Mouse (Mus musculus) C2C12 (cell line): ENCODE measurements around the gene Creb3l4. TPM values are rescaled to one million over a fixed set of nuclear protein-coding genes. Genes with fewer than 3 reads are reported as not detected.
"Not testable (repeated sequence)": the region's sequence is repeated elsewhere in the genome, so short reads cannot be mapped to it uniquely, and the experiment has no call there.

Experiments used
- H3K27me3 ChIP-seq: one replicate; pipeline ENCODE4 v1.6.1; 2011; ENCODE audit not compliant: control insufficient read depth, insufficient read depth, insufficient read length
- H3K36me3 ChIP-seq: one replicate; pipeline ENCODE4 v1.6.1; 2011; ENCODE audit not compliant: control insufficient read depth, insufficient read depth
- H3K4me3 ChIP-seq: one replicate; pipeline ENCODE4 v1.5.1; 2011; ENCODE audit warnings: mild to moderate bottlenecking, control low read depth; ENCODE audit not compliant: poor library complexity, insufficient read depth, severe bottlenecking
- H3K79me2 ChIP-seq: one replicate; pipeline ENCODE4 v1.6.1; 2011; ENCODE audit not compliant: control insufficient read depth, insufficient read depth
- H3K79me3 ChIP-seq: one replicate; pipeline ENCODE4 v1.6.1; 2011; ENCODE audit warnings: low read depth, control low read depth
- H3ac ChIP-seq: one replicate; pipeline ENCODE3; 2011; ENCODE audit warnings: low read depth; ENCODE audit not compliant: control insufficient read depth, insufficient read length
- CEBPB ChIP-seq: IDR thresholded peaks from one replicate; pipeline ENCODE4 v1.6.1; 2011; ENCODE audit warnings: low read depth, mild to moderate bottlenecking, control low read depth, moderate library complexity
- CTCF ChIP-seq: IDR thresholded peaks from one replicate; pipeline ENCODE4 v1.5.1; 2011; ENCODE audit not compliant: control insufficient read depth, insufficient read depth, insufficient read length
- FOSL1 ChIP-seq: IDR thresholded peaks from one replicate; pipeline ENCODE4 v1.8.0; 2011; ENCODE audit warnings: mild to moderate bottlenecking, low read length; ENCODE audit not compliant: poor library complexity, insufficient read depth, severe bottlenecking
- MAX ChIP-seq: IDR thresholded peaks from one replicate; pipeline ENCODE4 v1.6.1; 2011; ENCODE audit warnings: mild to moderate bottlenecking, control low read depth
- MYOD1 ChIP-seq: IDR thresholded peaks from one replicate; pipeline ENCODE4 v1.6.1; 2011; ENCODE audit warnings: low read depth; ENCODE audit not compliant: control insufficient read depth, insufficient read length
- MYOG ChIP-seq: IDR thresholded peaks from one replicate; pipeline ENCODE4 v1.6.1; 2011; ENCODE audit not compliant: control insufficient read depth, insufficient read length; ENCODE audit errors: extremely low read depth
- USF1 ChIP-seq: IDR thresholded peaks from one replicate; pipeline ENCODE4 v1.6.1; 2011; ENCODE audit warnings: low read depth, mild to moderate bottlenecking, control low read depth, moderate library complexity
- polyA plus RNA-seq: library from polyadenylated mRNA; unstranded; fragments of >200 nt; fragmentation: generic; extraction: Trizol; gene quantifications from one replicate; pipeline ENCODE4 v1.2.1, GENCODE M21; 2012; ENCODE audit warnings: missing spikeins

The Creb3l4 gene
- polyA plus RNA-seq, 1 experiment, result 0.06 TPM

GRCm38 (mm10) chr3:90254419-90255193 lies 11.3 kb upstream of the Creb3l4 start:
- Histone ChIP-seq H3K4me3 (peak overlapping the region; percentile 82), H3K36me3 (peaks cover 36% of the 10 kb centered on the region), H3ac (peak overlapping the region; percentile 93), H3K27me3 (no peaks in the 10 kb centered on the region), H3K79me2 (peaks cover 43% of the 10 kb centered on the region), H3K79me3 (peaks cover 32% of the 10 kb centered on the region)
- TF ChIP-seq CEBPB, result no peak
- TF ChIP-seq FOSL1, result no peak
- TF ChIP-seq USF1, result no peak
- TF ChIP-seq MYOG, result no peak
- no peak for TF ChIP-seq MYOD1
- TF ChIP-seq MAX, result no peak
- TF ChIP-seq CTCF, result no peak

DNA sequence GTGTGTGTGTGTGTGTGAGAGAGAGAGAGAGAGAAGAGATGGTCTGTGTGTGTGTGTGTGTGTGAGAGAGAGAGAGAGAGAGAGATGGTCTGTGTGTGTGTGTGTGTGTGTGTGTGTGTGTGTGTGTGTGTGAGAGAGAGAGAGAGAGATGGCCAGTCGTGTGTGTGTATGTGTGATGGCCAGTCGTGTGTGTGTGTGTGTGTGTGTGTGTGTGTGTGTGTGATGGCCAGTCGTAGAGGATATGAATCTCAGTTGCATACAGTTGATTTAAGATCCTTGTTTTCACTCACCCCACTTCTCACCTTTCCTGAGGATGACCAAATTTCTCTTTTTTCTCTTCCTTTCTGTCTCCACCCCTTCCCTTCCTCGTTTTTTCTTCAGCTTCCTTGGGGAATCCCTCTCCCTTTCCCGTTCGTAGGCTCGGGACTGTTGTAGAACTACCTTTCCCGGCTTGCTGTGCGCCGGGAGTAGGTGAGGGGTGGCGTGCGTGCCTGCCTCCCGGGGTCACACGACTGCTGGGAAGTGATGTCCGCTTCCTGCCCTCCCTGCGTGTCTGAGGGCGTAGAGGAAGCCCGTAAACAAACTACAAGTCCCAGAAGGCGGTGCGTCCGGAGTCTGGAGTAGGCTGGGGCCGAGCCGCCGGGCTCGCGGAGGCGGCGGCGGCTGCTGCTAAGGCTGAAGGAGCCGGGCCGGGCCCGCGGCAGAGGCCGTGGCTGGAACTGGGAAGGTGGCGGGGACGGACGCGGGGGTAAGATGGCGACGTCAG lies 10.5 kb upstream of the Creb3l4 start, which contains the start of gene Crtc2:
Gene Crtc2, plus strand, starts transcription at position 511 of the 766 bp plus-strand sequence.
- Histone ChIP-seq H3K27me3 (no peaks in the 10 kb centered on the region), H3K79me2 (peaks cover 48% of the 10 kb centered on the region), H3K4me3 (peak within 1 kb of the TSS; percentile 82), H3ac (peak within 1 kb of the TSS; percentile 93), H3K79me3 (peaks cover 32% of the 10 kb centered on the region), H3K36me3 (peaks cover 33% of the 10 kb centered on the region)
- TF ChIP-seq USF1, result peak; percentile 27
- TF ChIP-seq CEBPB, result no peak
- TF ChIP-seq MYOG, result no peak
- TF ChIP-seq CTCF, result no peak
- peak; percentile 28 for TF ChIP-seq MAX
- no peak for TF ChIP-seq MYOD1
- TF ChIP-seq FOSL1, result no peak

- H3K4me3 ChIP-seq, H3K27me3 ChIP-seq, H3ac ChIP-seq: not testable (repeated sequence)
- peaks cover 53% of the 10 kb centered on the region for H3K79me2 ChIP-seq
- H3K36me3 ChIP-seq, result peaks cover 30% of the 10 kb centered on the region
- H3K79me3 ChIP-seq, result peaks cover 32% of the 10 kb centered on the region
These were observed 9.9 kb upstream of the Creb3l4 start for GRCm38 (mm10) chr3:90253174-90253573.

- not testable (repeated sequence) for H3K27me3 ChIP-seq, H3K4me3 ChIP-seq, H3ac ChIP-seq
- H3K79me3 ChIP-seq, result peaks cover 30% of the 10 kb centered on the region
- peaks cover 49% of the 10 kb centered on the region for H3K79me2 ChIP-seq
- peaks cover 27% of the 10 kb centered on the region for H3K36me3 ChIP-seq
These were observed 9.3 kb upstream of the Creb3l4 start for GRCm38 (mm10) chr3:90252659-90253058.

- not testable (repeated sequence) for H3ac ChIP-seq, H3K27me3 ChIP-seq, H3K4me3 ChIP-seq
- Histone ChIP-seq H3K79me2 (peaks cover 40% of the 10 kb centered on the region), H3K36me3 (peaks cover 22% of the 10 kb centered on the region), H3K79me3 (peaks cover 24% of the 10 kb centered on the region)
These were observed 8.5 kb upstream of the Creb3l4 start for GRCm38 (mm10) chr3:90251731-90252226.

GRCm38 (mm10) chr3:90250791-90251190 lies 7.5 kb upstream of the Creb3l4 start:
- TF ChIP-seq MYOD1 (no peak), CEBPB (no peak), USF1 (no peak), MYOG (no peak), FOSL1 (no peak), CTCF (no peak), MAX (no peak)
- Histone ChIP-seq H3K79me3 (peaks cover 15% of the 10 kb centered on the region), H3ac (no peak overlapping the region), H3K36me3 (peaks cover 13% of the 10 kb centered on the region), H3K79me2 (peaks cover 30% of the 10 kb centered on the region), H3K4me3 (no peak overlapping the region), H3K27me3 (no peaks in the 10 kb centered on the region)
